ENCODE assay signal across 8 mouse cellular contexts in the genomic region with DNA sequence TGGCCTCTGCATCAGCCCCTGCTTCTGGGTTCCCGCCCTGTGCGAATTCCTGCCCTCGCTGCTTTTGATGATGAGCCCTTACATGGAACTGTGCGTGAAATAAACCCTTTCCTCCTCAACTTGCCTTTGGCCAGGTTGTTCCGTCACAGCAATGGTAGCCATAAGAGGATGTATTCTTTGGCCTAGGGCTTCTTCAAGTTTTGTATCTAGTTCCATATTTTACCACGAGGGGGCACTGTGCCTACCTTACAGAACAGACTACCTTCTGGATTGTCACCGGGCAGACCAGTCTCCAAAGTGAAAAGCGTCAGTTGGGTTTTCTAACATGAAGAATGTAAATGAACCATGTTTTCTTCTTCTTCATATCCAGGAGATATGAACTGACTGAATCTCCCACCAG. TPM values are rescaled to one million over a fixed set of nuclear protein-coding genes. Genes with fewer than 3 reads are reported as not detected.
DNase-seq lines count a peak whose midpoint lies in the region; ATAC-seq and TF ChIP-seq lines count a peak whose summit lies in the region.

No protein-coding gene starts in this region.

- intact Hi-C loops in gastrocnemius, postnatal 36 days (cut with DNase I), result loop anchor here (5.0 to 10.0 kb wide), 2 partner anchors 139 to 172 kb away; no protein-coding TSS in a partner anchor

- peak; percentile 64 for DNase-seq in gastrocnemius, adult 18-20 months (ENCODE audit: low spot score)
- no peak for DNase-seq in gastrocnemius, postnatal 36 days
- peak; percentile 51 for DNase-seq in ES-E14 (ENCODE audit: low read depth, low spot score)
- peak; percentile 81 for DNase-seq in embryo, embryonic 10.5 days (ENCODE audit: low spot score)
- peak; percentile 82 for DNase-seq in hindbrain, embryonic 14.5 days (ENCODE audit: low spot score)
- DNase-seq in layer of hippocampus, postnatal 14 days (ENCODE audit: low spot score in 2 of 2), result peak; percentile 21 to 72
- peak; percentile 14 for DNase-seq in testis, postnatal 14 days (ENCODE audit: low spot score)

- in situ Hi-C loops in ES-E14 (cut with MboI; ENCODE audit: low sequenced_read_pairs in 2 of 2, unreplicated experiment in 2 of 2), result loop anchor here in 1 of 2 experiments (10.0 kb wide), 1 partner anchor 172 kb away; no protein-coding TSS in a partner anchor

- H3K4me1 ChIP-seq in ES-E14 (ENCODE audit: control insufficient read depth in 2 of 2, insufficient read depth in 2 of 2, low read length in 2 of 2, poor library complexity in 1 of 2), result no peaks in the 10 kb centered on the region
- H3K4me1 ChIP-seq in hindbrain, embryonic 14.5 days (replicated peaks; ENCODE audit: control insufficient read depth, insufficient read depth, low read length), result no peaks in the 10 kb centered on the region
- no peaks in the 10 kb centered on the region for H3K4me1 ChIP-seq in midbrain, embryonic 13.5 days (replicated peaks)

- 45% methylated on average over 8 of the region's 8 CpGs for WGBS in hindbrain, embryonic 14.5 days
- WGBS in midbrain, embryonic 13.5 days, result 47% methylated on average over 8 of the region's 8 CpGs

- no peaks in the 10 kb centered on the region for H3K27me3 ChIP-seq in hindbrain, embryonic 14.5 days (ENCODE audit: control insufficient read depth, insufficient read depth, low read length)
- no peaks in the 10 kb centered on the region for H3K27me3 ChIP-seq in midbrain, embryonic 13.5 days

- H3K36me3 ChIP-seq in ES-E14 (ENCODE audit: control insufficient read depth, insufficient read depth, low read length, poor library complexity, severe bottlenecking), result no peaks in the 10 kb centered on the region
- H3K36me3 ChIP-seq in hindbrain, embryonic 14.5 days (replicated peaks; ENCODE audit: control insufficient read depth, insufficient read depth), result no peaks in the 10 kb centered on the region
- H3K36me3 ChIP-seq in midbrain, embryonic 13.5 days, result no peaks in the 10 kb centered on the region

- no peak overlapping the region for H3K27ac ChIP-seq in ES-E14 (ENCODE audit: insufficient read depth, low read depth, low read length, poor library complexity, severe bottlenecking)
- no peak overlapping the region for H3K27ac ChIP-seq in hindbrain, embryonic 14.5 days
- no peak overlapping the region for H3K27ac ChIP-seq in midbrain, embryonic 13.5 days

- H3K4me2 ChIP-seq in hindbrain, embryonic 14.5 days (replicated peaks), result no peak overlapping the region
- no peak overlapping the region for H3K4me2 ChIP-seq in midbrain, embryonic 13.5 days (replicated peaks)

- ATAC-seq in hindbrain, embryonic 14.5 days (ENCODE audit: low FRiP score), result peak; percentile 24; the same call in 1 of the 2 replicates
- ATAC-seq in midbrain, embryonic 13.5 days, result 0 out of 2 replicates have a peak, but pooled peaks have one; percentile 27

- H3K9ac ChIP-seq in ES-E14 (ENCODE audit: insufficient read depth, low read depth, low read length, poor library complexity, severe bottlenecking), result no peak overlapping the region
- H3K9ac ChIP-seq in hindbrain, embryonic 14.5 days, result no peak overlapping the region
- no peak overlapping the region for H3K9ac ChIP-seq in midbrain, embryonic 13.5 days (replicated peaks)

- H3K4me3 ChIP-seq in ES-E14 (ENCODE audit: insufficient read depth in 1 of 2, low read depth in 1 of 2, low read length in 2 of 2, poor library complexity in 1 of 2, severe bottlenecking in 1 of 2), result no peak overlapping the region
- no peak overlapping the region for H3K4me3 ChIP-seq in hindbrain, embryonic 14.5 days (replicated peaks; ENCODE audit: low read length)
- no peak overlapping the region for H3K4me3 ChIP-seq in midbrain, embryonic 13.5 days (replicated peaks)

- no peaks in the 10 kb centered on the region for H3K9me3 ChIP-seq in ES-E14 (ENCODE audit: control insufficient read depth, insufficient read depth, low read depth, low read length)
- no peaks in the 10 kb centered on the region for H3K9me3 ChIP-seq in hindbrain, embryonic 14.5 days (ENCODE audit: control insufficient read depth, low read length)
- no peaks in the 10 kb centered on the region for H3K9me3 ChIP-seq in midbrain, embryonic 13.5 days

TF ChIP-seq in ES-E14, 5 proteins besides CTCF, POLR2A, EP300 and RAD21:
- TF ChIP-seq CHD2 (IDR thresholded peaks at IDR 0.05; ENCODE audit: low read depth, low read length) (no peak), ZNF384 (IDR thresholded peaks at IDR 0.05; ENCODE audit: low read depth, low read length) (no peak), MAFK (IDR thresholded peaks at IDR 0.05; ENCODE audit: insufficient read depth, low read depth, low read length) (no peak), HCFC1 (IDR thresholded peaks at IDR 0.05; ENCODE audit: borderline replicate concordance, insufficient read depth, low read length) (no peak), ZC3H11A (IDR thresholded peaks at IDR 0.05; ENCODE audit: borderline replicate concordance, low read depth, low read length) (no peak)

RNA-seq across cellular contexts. Expression of gene Prkcq, which starts 58.7 kb away (rescaled TPM):
- 10 to 100 TPM; 83.8 to 90.7 TPM for total RNA-seq in gastrocnemius, adult 18-20 months (2021)
- 10 to 100 TPM; 45.6 to 65.2 TPM for total RNA-seq in gastrocnemius, postnatal 36 days (2021)
- total RNA-seq in ES-E14 (2012; rRNA removed), result 0.09 TPM in 1 of 2 replicates, not detected in the other
- polyA plus RNA-seq in hindbrain, embryonic 14.5 days (2014; fragmentation: Nextera tagmentation; extraction: Ambion mirVana), result 23.6 and 26.8 TPM in 2 replicates
- 10 to 100 TPM; 14.3 to 15.2 TPM for total RNA-seq in layer of hippocampus, postnatal 14 days (2021)
- 2.7 and 2.9 TPM in 2 replicates for polyA plus RNA-seq in midbrain, embryonic 13.5 days (2015; fragmentation: Nextera tagmentation; extraction: Ambion mirVana)

Comparison
In these comparisons a context has a peak if more than half of its experiments do, and no peak if none do; other contexts are left out.
1. DNase-seq: peak in gastrocnemius, adult 18-20 months (single experiment), ES-E14 (single experiment), embryo, embryonic 10.5 days (single experiment), hindbrain, embryonic 14.5 days (single experiment), layer of hippocampus, postnatal 14 days (2 of 2) and testis, postnatal 14 days (single experiment); none in gastrocnemius, postnatal 36 days (0 of 2).
2. RNA of gene Prkcq, which starts 58.7 kb away (total RNA-seq): 83.8 to 90.7 TPM in gastrocnemius, adult 18-20 months, 45.6 to 65.2 TPM in gastrocnemius, postnatal 36 days and 14.3 to 15.2 TPM in layer of hippocampus, postnatal 14 days; 0.09 TPM in ES-E14; every median in the first group is over 10 times any median in the second.